Mouse (Mus musculus) ES-E14 (cell line): Measurements from ENCODE around the gene Cenpm. TPM values are rescaled to one million over a fixed set of nuclear protein-coding genes. Genes with fewer than 3 reads are reported as not detected.

ENCODE experiments used
- DNase-seq: peaks from one replicate; pipeline ENCODE4 v3.0.0-alpha.2; 2013; ENCODE audit warnings: low read depth, low spot score
- H3K27ac ChIP-seq: 2 replicates; pipeline ENCODE4 v1.5.1; 2012; ENCODE audit warnings: low read depth, mild to moderate bottlenecking, low read length, moderate library complexity, mixed read lengths; ENCODE audit not compliant: poor library complexity, insufficient read depth, severe bottlenecking
- H3K36me3 ChIP-seq: 2 replicates; pipeline ENCODE4 v1.6.1; 2012; ENCODE audit warnings: mild to moderate bottlenecking, low read length, moderate library complexity, mixed read lengths; ENCODE audit not compliant: control insufficient read depth, poor library complexity, insufficient read depth, severe bottlenecking
- H3K4me1 ChIP-seq, 2 experiments: fragments of 150-350 bp in 1 of 2; sonication (generic) in 1 of 2; 2 replicates each; pipeline ENCODE4 v1.6.1; 2012; ENCODE audit warnings: low read length in 2 of 2, mild to moderate bottlenecking in 1 of 2, mixed read lengths in 1 of 2; ENCODE audit not compliant: control insufficient read depth in 2 of 2, insufficient read depth in 2 of 2, poor library complexity in 1 of 2
- H3K4me3 ChIP-seq, 2 experiments: fragments of 150-350 bp in 1 of 2; sonication (generic) in 1 of 2; 2 replicates each; pipeline ENCODE4 v1.5.1; 2012; ENCODE audit warnings: low read length in 2 of 2, low read depth in 1 of 2, mild to moderate bottlenecking in 1 of 2, mixed read lengths in 1 of 2; ENCODE audit not compliant: insufficient read depth in 1 of 2, poor library complexity in 1 of 2, severe bottlenecking in 1 of 2
- H3K9ac ChIP-seq: 2 replicates; pipeline ENCODE4 v1.6.1; 2012; ENCODE audit warnings: low read depth, mild to moderate bottlenecking, low read length, mixed read lengths; ENCODE audit not compliant: poor library complexity, insufficient read depth, severe bottlenecking
- H3K9me3 ChIP-seq: fragments of 150-350 bp; sonication (generic); 2 replicates; pipeline ENCODE4 v1.6.1; 2012; ENCODE audit warnings: low read depth, mild to moderate bottlenecking, low read length; ENCODE audit not compliant: control insufficient read depth, insufficient read depth
- CHD2 ChIP-seq: IDR thresholded peaks from 2 replicates; pipeline ENCODE4 v1.6.1; 2014; ENCODE audit warnings: mild to moderate bottlenecking, low read depth, low read length, inconsistent platforms
- HCFC1 ChIP-seq: IDR thresholded peaks from 2 replicates; pipeline ENCODE4 v1.6.1; 2012; ENCODE audit warnings: low read length, inconsistent platforms, borderline replicate concordance; ENCODE audit not compliant: insufficient read depth
- MAFK ChIP-seq: IDR thresholded peaks from 2 replicates; pipeline ENCODE4 v1.6.1; 2014; ENCODE audit warnings: mild to moderate bottlenecking, low read depth, low read length, inconsistent platforms; ENCODE audit not compliant: insufficient read depth
- ZC3H11A ChIP-seq: IDR thresholded peaks from 2 replicates; pipeline ENCODE4 v1.6.1; 2012; ENCODE audit warnings: low read depth, mild to moderate bottlenecking, inconsistent platforms, low read length, borderline replicate concordance
- ZNF384 ChIP-seq: IDR thresholded peaks from 2 replicates; pipeline ENCODE4 v1.6.1; 2012; ENCODE audit warnings: low read depth, low read length, inconsistent platforms
- in situ Hi-C, 2 experiments: fragments of 600-800 bp; cut with MboI; formaldehyde crosslinking; loops; one replicate each; pipeline ENCODE4 v1.15.1; 2025; ENCODE audit warnings: low sequenced_read_pairs in 2 of 2, inconsistent platforms in 1 of 2; ENCODE audit not compliant: unreplicated experiment in 2 of 2
- total RNA-seq: library from RNA; depleted of rRNA; stranded (reverse); fragments of 300-350 nt; gene quantifications from 2 replicates; pipeline ENCODE4 v1.2.3, GENCODE M21; 2012

Cenpm gene
- total RNA-seq, 1 experiment = 80.0 TPM

GRCm38 (mm10) chr15:82217980-82218379 lies 26.6 kb downstream of the Cenpm start:
- no peak for DNase-seq
- Histone ChIP-seq H3K9ac (no peak overlapping the region), H3K9me3 (no peaks in the 10 kb centered on the region), H3K4me3 (no peak overlapping the region), H3K4me1 (peaks cover 6 to 47% of the 10 kb centered on the region in 2 experiments; a peak in 3 of 4 replicates), H3K36me3 (no peaks in the 10 kb centered on the region), H3K27ac (no peak overlapping the region)
- TF ChIP-seq HCFC1 (no peak), MAFK (no peak), CHD2 (no peak), ZC3H11A (no peak), ZNF384 (no peak)
- in situ Hi-C loops = no loop called here

DNA sequence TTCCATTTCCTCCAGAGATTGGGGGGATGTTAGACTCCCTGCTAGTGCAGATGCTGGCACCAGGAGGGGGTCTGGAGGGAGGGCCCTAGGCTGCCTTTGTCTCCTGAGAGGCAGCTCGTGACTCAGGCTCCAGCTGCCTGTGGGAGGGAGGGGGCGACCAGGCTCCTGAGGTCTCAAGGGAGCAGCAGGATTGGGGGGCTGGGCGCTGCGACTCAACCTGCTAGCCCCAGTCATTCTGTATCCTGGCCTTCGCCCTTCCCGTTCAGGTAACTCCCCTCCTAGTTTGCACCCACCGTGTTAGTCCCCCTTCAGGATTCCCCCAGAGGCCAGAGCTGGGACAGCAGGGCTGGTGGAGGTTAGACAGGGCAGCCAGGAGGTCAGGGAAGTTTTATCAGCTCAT lies 27.5 kb downstream of the Cenpm start:
- in situ Hi-C loops = no loop called here

DNA sequence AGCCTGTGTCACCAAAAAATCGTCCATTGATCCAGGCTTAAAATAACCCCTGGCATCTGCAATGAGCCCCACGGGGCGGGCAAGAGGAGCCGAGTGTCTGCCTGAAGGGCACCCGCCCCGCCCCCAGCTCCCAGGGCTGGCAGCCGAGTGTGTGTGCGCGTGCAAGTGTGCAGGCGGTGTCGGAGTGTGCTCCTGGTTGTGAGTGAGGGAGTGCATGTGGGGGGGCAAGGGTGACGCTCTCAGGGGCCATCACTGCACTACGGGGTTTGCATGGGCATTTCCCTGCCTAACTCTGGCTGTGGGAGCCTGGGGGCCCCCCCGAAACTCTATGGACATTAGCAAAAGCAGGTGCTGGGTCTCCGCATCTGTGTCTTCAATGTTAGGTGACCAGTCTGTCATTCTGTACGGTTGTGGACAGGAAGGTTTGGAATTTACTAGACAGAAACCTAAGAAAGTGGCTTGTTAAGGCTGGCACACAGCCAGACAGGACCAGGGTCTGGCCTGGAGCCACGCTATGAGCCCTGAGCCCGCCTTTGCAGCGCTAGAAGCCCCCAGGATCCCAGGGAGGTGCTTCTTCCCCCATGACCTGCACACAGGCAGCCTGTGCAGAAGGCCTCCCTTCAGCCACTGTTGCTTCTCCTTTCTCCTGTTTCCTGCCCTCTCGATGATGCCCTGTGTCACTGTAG lies 28.3 kb downstream of the Cenpm start:
- no peak for DNase-seq
- H3K36me3 ChIP-seq = no peaks in the 10 kb centered on the region
- no peak overlapping the region for H3K27ac ChIP-seq

More for the DNA sequence above, 27.5 kb downstream of the Cenpm start:
- Histone ChIP-seq H3K4me1 (peaks cover 6 to 45% of the 10 kb centered on the region in 2 experiments; a peak in 3 of 4 replicates), H3K27ac (no peak overlapping the region), H3K9ac (no peak overlapping the region), H3K36me3 (no peaks in the 10 kb centered on the region), H3K9me3 (no peaks in the 10 kb centered on the region), H3K4me3 (no peak overlapping the region)
- TF ChIP-seq ZC3H11A (no peak), MAFK (no peak), CHD2 (no peak), ZNF384 (no peak), HCFC1 (no peak)
- no peak for DNase-seq

DNA sequence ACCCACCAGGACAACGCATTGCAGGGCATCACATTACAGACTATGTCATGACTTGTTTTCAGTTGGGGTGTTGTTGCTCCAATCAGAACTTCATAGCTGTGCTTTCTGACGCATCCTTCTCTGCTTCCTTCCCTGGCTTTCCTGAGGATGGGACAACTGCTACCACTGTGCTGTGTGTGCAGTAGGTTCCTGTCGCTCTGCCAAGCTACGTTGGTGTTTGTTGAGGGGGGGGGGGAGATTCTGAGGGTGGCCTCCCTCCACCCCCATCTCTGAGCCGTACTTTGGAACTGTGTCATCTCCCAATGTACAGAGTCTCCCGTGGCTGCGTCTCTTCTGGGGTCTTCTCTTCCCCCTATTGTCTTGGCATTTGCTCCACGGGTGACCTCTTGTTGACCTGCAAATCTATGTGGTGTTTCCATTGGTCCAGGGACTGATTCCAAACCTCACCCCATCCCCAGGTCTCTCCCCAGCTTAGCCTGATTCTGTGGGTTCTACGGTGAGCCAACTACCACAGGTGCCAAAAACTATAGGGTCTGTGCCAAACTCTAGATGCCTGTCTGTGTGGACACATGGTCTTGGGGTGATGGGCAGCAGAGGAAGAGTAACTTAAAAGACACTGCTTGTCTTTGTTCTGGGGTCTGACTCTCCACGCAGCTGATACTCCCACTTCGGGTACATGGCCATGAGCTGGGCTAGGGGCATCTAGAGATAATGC lies 29.1 kb downstream of the Cenpm start:
- H3K9me3 ChIP-seq = no peaks in the 10 kb centered on the region
- no peak overlapping the region for H3K4me3 ChIP-seq
- in situ Hi-C loops = no loop called here
- DNase-seq = no peak
- TF ChIP-seq ZC3H11A (no peak), HCFC1 (no peak), CHD2 (no peak), ZNF384 (no peak), MAFK (no peak)
- no peaks in the 10 kb centered on the region for H3K36me3 ChIP-seq
- H3K9ac ChIP-seq = no peak overlapping the region
- peaks cover 8 to 37% of the 10 kb centered on the region in 2 experiments; a peak in 3 of 4 replicates for H3K4me1 ChIP-seq
- H3K27ac ChIP-seq = no peak overlapping the region

More for the DNA sequence above, 28.3 kb downstream of the Cenpm start:
- peaks cover 8 to 44% of the 10 kb centered on the region in 2 experiments; a peak in 3 of 4 replicates for H3K4me1 ChIP-seq
- in situ Hi-C loops = no loop called here
- H3K9ac ChIP-seq = no peak overlapping the region
- TF ChIP-seq ZC3H11A (no peak), CHD2 (no peak), ZNF384 (no peak), HCFC1 (no peak), MAFK (no peak)
- H3K4me3 ChIP-seq = peak overlapping the region in 1 of 2 experiments; percentile 11; a peak in 1 of 4 replicates
- H3K9me3 ChIP-seq = no peaks in the 10 kb centered on the region
